In genomic region chr4:139343718-139344117, GRCm38 (mm10) we compare ENCODE assay signal across 11 mouse cellular contexts. TPM values are rescaled to one million over a fixed set of nuclear protein-coding genes. Genes with fewer than 3 reads are reported as not detected.
DNase-seq lines count a peak whose midpoint lies in the region; ATAC-seq lines count a peak whose summit lies in the region.
"Had no signal": no experiment of that assay in that cellular context is flagged by ENCODE, and none has a peak within 500 bp of the region (broad histone marks: within the 10 kb centered on the region; RNA-seq: fewer than 3 reads in every experiment).

No protein-coding gene starts in this region.

- no peaks in the 10 kb centered on the region for H3K27me3 ChIP-seq in liver, embryonic 12.5 days (replicated peaks)

- H3K4me3 ChIP-seq in liver, embryonic 12.5 days: no peak overlapping the region
- H3K4me3 ChIP-seq: erythroblast, embryonic 14.5 days had no signal

- no peak overlapping the region for H3K4me2 ChIP-seq in liver, embryonic 12.5 days

- no peak overlapping the region for H3K9ac ChIP-seq in liver, embryonic 12.5 days
- H3K9ac ChIP-seq: liver, embryonic 14.5 days had no signal

- H3K9me3 ChIP-seq in liver, embryonic 12.5 days (replicated peaks): no peaks in the 10 kb centered on the region

- no peak overlapping the region for H3K27ac ChIP-seq in liver, embryonic 12.5 days
- H3K27ac ChIP-seq: liver, embryonic 14.5 days had no signal

- ATAC-seq in liver, embryonic 12.5 days: no peak

- WGBS in liver, embryonic 12.5 days (ENCODE audit: insufficient replicate concordance): 58% methylated on average over 5 of the region's 5 CpGs

- peaks cover 42% of the 10 kb centered on the region for H3K36me3 ChIP-seq in liver, embryonic 12.5 days

- H3K4me1 ChIP-seq in liver, embryonic 12.5 days: peaks cover 5% of the 10 kb centered on the region

- DNase-seq in adrenal gland, adult 18-20 months (ENCODE audit: low spot score in 2 of 2): peak; percentile 26 to 46
- DNase-seq in adrenal gland, adult 8-10 months: no peak
- peak; percentile 26 for DNase-seq in liver
- DNase-seq in kidney, postnatal 14 days: peak; percentile 84
- peak; percentile 18 for DNase-seq in right cerebral cortex, adult 18-20 months
- no peak for DNase-seq in thymus, postnatal 0 days (ENCODE audit: low spot score)
- DNase-seq in embryo, embryonic 10 days (ENCODE audit: low spot score): no peak
- DNase-seq: heart, postnatal 14 days had no signal

RNA-seq across cellular contexts. Expression of gene Mrto4, which starts 8.7 kb away (rescaled TPM):
- total RNA-seq in adrenal gland, adult 18-20 months (2021): 10 to 100 TPM; 58.8 to 60.6 TPM
- total RNA-seq in adrenal gland, adult 8-10 months (2022): 10 to 100 TPM; 61.8 to 65.3 (median 63.0) TPM
- polyA plus RNA-seq in liver, embryonic 12.5 days (2016; fragmentation: Nextera tagmentation; extraction: Ambion mirVana): 166 and 184 TPM in 2 replicates
- polyA plus RNA-seq in thymus, postnatal 0 days (2015; fragmentation: Nextera tagmentation; extraction: Ambion mirVana): 115 and 116 TPM in 2 replicates

RNA-seq across cellular contexts. Expression of gene Emc1, which starts 8.7 kb away (rescaled TPM):
- 10 to 100 TPM; 57.2 to 57.5 TPM for total RNA-seq in adrenal gland, adult 18-20 months (2021)
- 100 to 1,000 TPM in 1 of 4 experiments, 10 to 100 TPM in 3; 68.1 to 102 (median 84.3) TPM for total RNA-seq in adrenal gland, adult 8-10 months (2022)
- polyA plus RNA-seq in liver, embryonic 12.5 days (2016; fragmentation: Nextera tagmentation; extraction: Ambion mirVana): 27.1 and 27.8 TPM in 2 replicates
- 16.8 and 17.8 TPM in 2 replicates for polyA plus RNA-seq in thymus, postnatal 0 days (2015; fragmentation: Nextera tagmentation; extraction: Ambion mirVana)

RNA-seq across cellular contexts. Expression of gene Ubr4, which starts 8.7 kb away (rescaled TPM):
- total RNA-seq in adrenal gland, adult 18-20 months (2021): 100 to 1,000 TPM; 137 to 144 TPM
- 100 to 1,000 TPM; 130 to 207 (median 167) TPM for total RNA-seq in adrenal gland, adult 8-10 months (2022)
- 54.7 and 55.1 TPM in 2 replicates for polyA plus RNA-seq in liver, embryonic 12.5 days (2016; fragmentation: Nextera tagmentation; extraction: Ambion mirVana)
- polyA plus RNA-seq in thymus, postnatal 0 days (2015; fragmentation: Nextera tagmentation; extraction: Ambion mirVana): 44.9 and 50.7 TPM in 2 replicates

RNA-seq across cellular contexts. Expression of gene Akr7a5, which starts 33.2 kb away (rescaled TPM):
- total RNA-seq in adrenal gland, adult 18-20 months (2021): 10 to 100 TPM; 59.3 to 71.3 TPM
- 10 to 100 TPM; 65.4 to 73.5 (median 68.8) TPM for total RNA-seq in adrenal gland, adult 8-10 months (2022)
- 43.4 and 44.0 TPM in 2 replicates for polyA plus RNA-seq in liver, embryonic 12.5 days (2016; fragmentation: Nextera tagmentation; extraction: Ambion mirVana)
- polyA plus RNA-seq in thymus, postnatal 0 days (2015; fragmentation: Nextera tagmentation; extraction: Ambion mirVana): 68.9 and 75.5 TPM in 2 replicates

RNA-seq across cellular contexts. Expression of gene Pqlc2, which starts 33.2 kb away (rescaled TPM):
- 1 to 10 TPM; 8.8 to 9.2 TPM for total RNA-seq in adrenal gland, adult 18-20 months (2021)
- 10 to 100 TPM; 10.3 to 12.0 (median 11.6) TPM for total RNA-seq in adrenal gland, adult 8-10 months (2022)
- 9.4 and 9.5 TPM in 2 replicates for polyA plus RNA-seq in liver, embryonic 12.5 days (2016; fragmentation: Nextera tagmentation; extraction: Ambion mirVana)
- polyA plus RNA-seq in thymus, postnatal 0 days (2015; fragmentation: Nextera tagmentation; extraction: Ambion mirVana): 13.5 and 14.5 TPM in 2 replicates

Comparison
In these comparisons a context has a peak if more than half of its experiments do, and no peak if none do; other contexts are left out.
1. DNase-seq: peak in adrenal gland, adult 18-20 months (2 of 2), liver (single experiment), kidney, postnatal 14 days (single experiment) and right cerebral cortex, adult 18-20 months (single experiment); none in adrenal gland, adult 8-10 months (single experiment), thymus, postnatal 0 days (single experiment) and embryo, embryonic 10 days (single experiment).